Mouse (Mus musculus): ENCODE results near the gene Kcnk4.

The Kcnk4 gene

GRCm38 (mm10) chr19:6934195-6934977 lies at the start of gene Kcnk4:
Gene Kcnk4, minus strand, starts transcription at chr19:6934515.
- peak; percentile 62 for DNase-seq

GRCm38 (mm10) chr19:6983621-6984020 lies 49.3 kb upstream of the Kcnk4 start:
- DNase-seq, result no peak

GRCm38 (mm10) chr19:6981465-6981864 lies 47.1 kb upstream of the Kcnk4 start:
- no peak for DNase-seq

GRCm38 (mm10) chr19:6980381-6981093 lies 46.2 kb upstream of the Kcnk4 start, which contains the start of gene Fkbp2:
Gene Fkbp2, minus strand, starts transcription at chr19:6980501.
- peak; percentile 99 for DNase-seq

GRCm38 (mm10) chr19:6979486-6980380 lies 45.4 kb upstream of the Kcnk4 start:
- DNase-seq, result peak; percentile 99

GRCm38 (mm10) chr19:6979001-6979479 lies 44.7 kb upstream of the Kcnk4 start:
- no peak for DNase-seq

GRCm38 (mm10) chr19:6978639-6978974 lies 44.3 kb upstream of the Kcnk4 start:
- no peak for DNase-seq

GRCm38 (mm10) chr19:6977759-6978638 lies 43.7 kb upstream of the Kcnk4 start:
- peak; percentile 72 for DNase-seq

GRCm38 (mm10) chr19:6975537-6976521 lies 41.5 kb upstream of the Kcnk4 start, which contains the start of gene Plcb3:
Gene Plcb3, minus strand, starts transcription at chr19:6976470.
- DNase-seq, result peak; percentile 77

GRCm38 (mm10) chr19:6974211-6975205 lies 40.2 kb upstream of the Kcnk4 start, which contains the start of gene Ppp1r14b:
Gene Ppp1r14b, plus strand, starts transcription at chr19:6974968.
- peak; percentile 74 for DNase-seq

GRCm38 (mm10) chr19:6973581-6974190 lies 39.4 kb upstream of the Kcnk4 start:
- no peak for DNase-seq

- DNase-seq, result peak; percentile 46
Observed at GRCm38 (mm10) chr19:6972247-6972917, 38.1 kb upstream of the Kcnk4 start.

- no peak for DNase-seq
Observed at GRCm38 (mm10) chr19:6971644-6972043, 37.3 kb upstream of the Kcnk4 start.

- DNase-seq, result peak; percentile 46
Observed at GRCm38 (mm10) chr19:6970460-6971085, 36.3 kb upstream of the Kcnk4 start.

GRCm38 (mm10) chr19:6969665-6970381 lies 35.5 kb upstream of the Kcnk4 start:
- peak; percentile 46 for DNase-seq

- DNase-seq, result no peak
Observed at GRCm38 (mm10) chr19:6969291-6969664, 35.0 kb upstream of the Kcnk4 start.
